Mouse (Mus musculus): ENCODE measurements around the gene Sbk1. TPM values are rescaled to one million over a fixed set of nuclear protein-coding genes. Genes with fewer than 3 reads are reported as not detected.

Gene Sbk1
- polyA plus RNA-seq, 1 experiment = 29.2 TPM

DNA sequence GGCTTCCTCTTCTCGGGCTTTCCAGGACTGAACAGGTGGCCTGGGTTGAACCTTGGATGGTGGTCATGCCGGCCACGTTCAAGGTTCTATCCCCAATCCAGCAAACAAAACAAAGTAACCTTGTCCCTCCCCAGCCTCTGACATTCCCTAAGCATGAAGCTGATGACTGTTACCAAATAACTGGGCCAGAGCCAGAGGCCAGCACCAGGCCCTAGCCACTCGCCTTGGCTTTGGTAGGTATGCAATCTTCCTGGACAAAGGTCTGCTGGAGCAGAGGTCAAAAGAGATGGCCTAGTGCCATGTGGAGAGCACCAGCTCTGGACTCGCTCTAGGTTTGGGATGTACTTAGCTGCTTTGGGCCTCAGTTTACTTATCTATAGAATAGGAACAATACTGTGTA is 3.3 kb downstream of the Sbk1 start:
- DNase-seq = peak; percentile 95
- Histone ChIP-seq H3K27me3 (replicated peaks; ENCODE audit: control insufficient read depth, insufficient read depth, low read length) (no peaks in the 10 kb centered on the region), H3K27ac (ENCODE audit: insufficient read depth, low read depth, low read length) (peak overlapping the region; percentile 58), H3K4me3 (ENCODE audit: insufficient read depth, low read depth, low read length) (no peak overlapping the region), H3K36me3 (ENCODE audit: control insufficient read depth, insufficient read depth, low read length) (no peaks in the 10 kb centered on the region), H3K4me1 (ENCODE audit: control insufficient read depth, insufficient read depth, low read length) (peaks cover 47% of the 10 kb centered on the region)
- 55% methylated on average over 5 of the region's 5 CpGs for WGBS
- TF ChIP-seq CTCF (conservative IDR thresholded peaks at IDR 0.05; ENCODE audit: insufficient read depth, insufficient read length, low read depth, low read length) (no peak), POLR2A (IDR thresholded peaks at IDR 0.05; ENCODE audit: low read depth, low read length) (no peak)

DNA sequence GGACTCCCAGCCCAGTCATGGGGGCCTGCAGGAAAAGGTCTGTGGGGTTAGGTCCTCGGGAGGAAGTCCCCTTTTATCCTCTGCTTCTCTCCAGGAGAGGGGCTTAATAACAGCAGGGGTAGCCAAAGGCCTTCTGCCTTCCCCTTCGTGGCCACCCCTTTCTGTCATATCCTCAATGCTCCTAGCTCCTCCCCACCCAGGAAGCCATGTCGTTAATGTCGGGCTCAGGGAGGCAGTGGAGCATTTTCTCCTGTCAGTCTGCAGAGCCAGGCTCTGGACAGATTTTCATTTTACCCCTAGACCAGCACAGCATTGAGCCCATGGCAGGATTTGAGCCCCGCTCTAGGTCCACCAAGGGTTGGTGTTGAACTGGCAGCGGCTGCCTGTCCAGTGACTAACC is 3.9 kb downstream of the Sbk1 start:
- WGBS = 60% methylated on average over 6 of the region's 6 CpGs

DNA sequence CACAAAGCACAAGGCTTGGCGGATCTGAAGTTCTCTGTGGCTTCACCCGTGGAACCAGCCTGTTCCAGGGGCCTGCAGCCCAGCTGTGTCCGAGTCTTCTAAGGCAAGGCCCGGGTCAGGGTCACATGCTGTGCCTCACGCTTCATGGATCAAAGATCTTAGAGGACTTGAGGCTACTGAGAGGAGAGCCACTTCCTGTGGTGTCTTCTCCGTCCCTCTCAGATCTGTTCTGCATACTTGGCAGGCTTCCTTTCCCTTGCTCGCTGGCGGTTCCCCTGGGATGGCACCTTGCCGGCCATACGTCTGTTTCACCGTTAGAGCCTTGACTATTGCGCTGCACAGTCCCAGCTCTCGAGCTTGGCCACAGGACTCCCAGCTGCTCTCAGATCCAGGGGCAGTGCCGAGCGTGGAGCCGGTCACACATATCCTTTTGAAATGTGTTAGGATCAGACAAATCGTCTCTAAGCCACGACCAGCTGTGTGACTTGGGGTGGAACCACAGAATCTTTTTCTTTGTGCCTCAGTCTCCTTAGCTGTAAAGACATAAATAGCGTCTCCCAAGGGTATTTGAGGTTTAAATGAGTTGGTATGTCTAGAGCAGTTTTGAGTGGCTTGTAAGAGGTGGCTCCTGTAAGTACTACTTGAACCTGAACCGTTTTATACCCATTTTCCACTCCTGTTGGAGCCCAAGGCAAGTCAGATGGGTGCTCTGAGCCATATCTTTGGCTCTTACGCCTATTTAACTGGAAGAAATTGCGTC is 5.3 kb downstream of the Sbk1 start:
- WGBS = 45% methylated on average over 22 of the region's 22 CpGs
- no peaks in the 10 kb centered on the region for H3K36me3 ChIP-seq (ENCODE audit: control insufficient read depth, insufficient read depth, low read length)
- DNase-seq = peak; percentile 86
- no peak overlapping the region for H3K4me3 ChIP-seq (ENCODE audit: insufficient read depth, low read depth, low read length)
- peaks cover 58% of the 10 kb centered on the region for H3K4me1 ChIP-seq (ENCODE audit: control insufficient read depth, insufficient read depth, low read length)
- no peaks in the 10 kb centered on the region for H3K27me3 ChIP-seq (replicated peaks; ENCODE audit: control insufficient read depth, insufficient read depth, low read length)
- H3K27ac ChIP-seq (ENCODE audit: insufficient read depth, low read depth, low read length) = peak overlapping the region; percentile 37
- TF ChIP-seq POLR2A (IDR thresholded peaks at IDR 0.05; ENCODE audit: low read depth, low read length) (no peak), CTCF (conservative IDR thresholded peaks at IDR 0.05; ENCODE audit: insufficient read depth, insufficient read length, low read depth, low read length) (no peak)

More for the DNA sequence above, 3.9 kb downstream of the Sbk1 start:
- H3K27ac ChIP-seq (ENCODE audit: insufficient read depth, low read depth, low read length) = peak overlapping the region; percentile 18; the same call in 1 of the 2 replicates
- H3K36me3 ChIP-seq (ENCODE audit: control insufficient read depth, insufficient read depth, low read length) = no peaks in the 10 kb centered on the region
- no peak for TF ChIP-seq POLR2A (IDR thresholded peaks at IDR 0.05; ENCODE audit: low read depth, low read length)
- no peak for TF ChIP-seq CTCF (conservative IDR thresholded peaks at IDR 0.05; ENCODE audit: insufficient read depth, insufficient read length, low read depth, low read length)
- H3K4me3 ChIP-seq (ENCODE audit: insufficient read depth, low read depth, low read length) = no peak overlapping the region
- peaks cover 47% of the 10 kb centered on the region for H3K4me1 ChIP-seq (ENCODE audit: control insufficient read depth, insufficient read depth, low read length)
- DNase-seq = no peak
- H3K27me3 ChIP-seq (replicated peaks; ENCODE audit: control insufficient read depth, insufficient read depth, low read length) = no peaks in the 10 kb centered on the region

DNA sequence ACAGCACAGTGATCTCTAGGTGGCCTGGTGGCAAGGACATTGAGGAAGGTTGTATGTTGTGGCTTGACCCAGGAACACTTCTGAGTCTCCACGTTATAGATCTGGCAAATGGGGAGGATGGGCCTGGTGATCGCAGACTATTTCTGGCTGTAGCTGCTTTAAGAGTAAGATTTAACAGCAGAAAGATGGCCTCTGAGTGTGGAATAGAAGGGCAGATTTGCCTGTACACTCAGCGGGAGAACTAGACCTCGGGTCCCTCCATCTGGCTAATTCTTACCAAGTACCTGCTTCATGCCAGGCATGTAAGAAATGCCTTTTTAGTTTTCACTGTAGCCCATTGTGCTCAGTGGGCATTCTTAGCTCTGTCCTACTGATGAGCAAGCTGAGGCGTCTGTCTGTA is 6.4 kb downstream of the Sbk1 start:
- H3K4me1 ChIP-seq (ENCODE audit: control insufficient read depth, insufficient read depth, low read length) = peaks cover 63% of the 10 kb centered on the region
- WGBS = 89% methylated on average over 5 of the region's 5 CpGs

DNA sequence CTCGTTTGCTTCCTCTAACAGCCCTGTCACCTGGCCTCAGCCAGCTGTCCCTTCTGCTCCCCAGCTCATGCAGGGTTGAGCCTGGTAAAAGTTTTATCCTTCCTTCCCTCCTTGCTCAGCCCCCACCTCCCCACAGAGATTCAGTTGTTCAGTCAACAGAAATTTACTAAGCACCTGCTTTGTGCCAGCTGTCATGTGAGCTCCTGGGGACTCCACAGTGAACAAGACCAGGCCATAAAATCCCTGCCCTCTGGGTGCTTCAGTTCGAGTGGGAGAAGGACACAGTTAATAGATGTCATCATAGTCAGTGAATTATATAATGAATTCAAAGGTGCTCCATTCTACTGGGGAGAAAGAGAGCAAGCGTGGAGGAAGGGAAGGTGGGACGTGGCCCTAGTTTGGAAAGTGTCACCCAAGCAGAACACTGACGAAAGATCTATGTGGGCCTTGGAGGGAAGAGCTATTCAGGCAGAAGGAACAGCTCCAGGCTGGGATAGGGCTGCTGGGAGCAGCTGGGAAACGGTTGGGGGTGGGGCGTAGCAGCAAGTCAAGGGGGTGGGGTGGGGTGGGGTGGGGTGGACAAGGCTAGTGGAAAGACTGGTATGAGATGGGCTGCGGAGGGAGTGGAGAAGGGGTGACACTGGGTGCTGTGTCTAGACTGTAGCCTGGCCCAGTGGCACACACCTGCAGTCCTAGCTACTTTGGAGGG is 7.5 kb downstream of the Sbk1 start:
- Histone ChIP-seq H3K36me3 (ENCODE audit: control insufficient read depth, insufficient read depth, low read length) (no peaks in the 10 kb centered on the region), H3K27ac (ENCODE audit: insufficient read depth, low read depth, low read length) (no peak overlapping the region), H3K4me1 (ENCODE audit: control insufficient read depth, insufficient read depth, low read length) (peaks cover 54% of the 10 kb centered on the region), H3K27me3 (replicated peaks; ENCODE audit: control insufficient read depth, insufficient read depth, low read length) (no peaks in the 10 kb centered on the region), H3K4me3 (ENCODE audit: insufficient read depth, low read depth, low read length) (no peak overlapping the region)
- peak; percentile 44 for DNase-seq
- TF ChIP-seq CTCF (conservative IDR thresholded peaks at IDR 0.05; ENCODE audit: insufficient read depth, insufficient read length, low read depth, low read length) (no peak), POLR2A (IDR thresholded peaks at IDR 0.05; ENCODE audit: low read depth, low read length) (no peak)
- 53% methylated on average over 8 of the region's 8 CpGs for whole genome bisulfite sequencing

More for the DNA sequence above, 6.4 kb downstream of the Sbk1 start:
- Histone ChIP-seq H3K27me3 (replicated peaks; ENCODE audit: control insufficient read depth, insufficient read depth, low read length) (no peaks in the 10 kb centered on the region), H3K27ac (ENCODE audit: insufficient read depth, low read depth, low read length) (no peak overlapping the region), H3K36me3 (ENCODE audit: control insufficient read depth, insufficient read depth, low read length) (no peaks in the 10 kb centered on the region), H3K4me3 (ENCODE audit: insufficient read depth, low read depth, low read length) (no peak overlapping the region)
- no peak for DNase-seq
- TF ChIP-seq CTCF (conservative IDR thresholded peaks at IDR 0.05; ENCODE audit: insufficient read depth, insufficient read length, low read depth, low read length) (no peak), POLR2A (IDR thresholded peaks at IDR 0.05; ENCODE audit: low read depth, low read length) (no peak)

DNA sequence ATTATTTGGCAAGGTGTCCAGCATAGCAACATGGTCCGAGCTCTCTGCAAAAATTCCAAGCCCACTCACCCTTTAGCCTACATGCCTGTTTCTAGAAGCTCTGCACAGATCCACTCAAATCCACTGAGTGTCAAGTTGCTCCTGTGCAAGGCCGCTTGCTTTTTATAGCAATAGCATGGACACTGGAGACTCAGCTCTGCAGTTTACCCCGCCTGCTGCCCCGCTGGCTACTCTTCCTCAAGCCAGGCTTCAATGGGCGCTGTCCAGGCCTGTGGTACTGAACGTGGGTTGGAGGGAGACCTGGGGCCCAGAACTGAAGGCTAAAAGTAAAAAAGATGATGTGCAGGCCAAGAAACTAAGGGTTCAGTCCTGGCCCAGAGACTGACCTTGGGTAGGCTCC is 8.3 kb downstream of the Sbk1 start:
- H3K4me3 ChIP-seq (ENCODE audit: insufficient read depth, low read depth, low read length) = no peak overlapping the region
- WGBS = 64% methylated on average over 6 of the region's 6 CpGs
- no peaks in the 10 kb centered on the region for H3K27me3 ChIP-seq (replicated peaks; ENCODE audit: control insufficient read depth, insufficient read depth, low read length)
- H3K4me1 ChIP-seq (ENCODE audit: control insufficient read depth, insufficient read depth, low read length) = peaks cover 52% of the 10 kb centered on the region
- no peak overlapping the region for H3K27ac ChIP-seq (ENCODE audit: insufficient read depth, low read depth, low read length)
- no peak for TF ChIP-seq POLR2A (IDR thresholded peaks at IDR 0.05; ENCODE audit: low read depth, low read length)
- TF ChIP-seq CTCF (conservative IDR thresholded peaks at IDR 0.05; ENCODE audit: insufficient read depth, insufficient read length, low read depth, low read length) = no peak
- H3K36me3 ChIP-seq (ENCODE audit: control insufficient read depth, insufficient read depth, low read length) = no peaks in the 10 kb centered on the region
- DNase-seq = no peak
